Mouse (Mus musculus): ENCODE data around the gene Bhlhb9. TPM values are rescaled to one million over a fixed set of nuclear protein-coding genes. Genes with fewer than 3 reads are reported as not detected.
"Not testable (repeated sequence)": the region's sequence is repeated elsewhere in the genome, so short reads cannot be mapped to it uniquely, and the experiment has no call there.

Gene Bhlhb9
- 10 to 100 TPM; 69.0 to 72.4 TPM for total RNA-seq (2021)
- long read RNA-seq, experiment 1, transcript Bhlhb9-204 (5 exons, 2,812 nt): major isoform, 55 of 74 reads
- long read RNA-seq, experiment 1, partial matches to known transcripts: 4 of 74 reads
- long read RNA-seq, experiment 1, other reads (novel, unspliced or antisense): 12 of 74 reads
- long read RNA-seq, experiment 2, transcript Bhlhb9-201 (5 exons, 2,823 nt): minor isoform, 10 of 219 reads
- long read RNA-seq, experiment 2, transcript Bhlhb9-204 (5 exons, 2,812 nt): major isoform, 53 of 219 reads
- long read RNA-seq, experiment 2, partial matches to known transcripts: 59 of 219 reads
- long read RNA-seq, experiment 2, other reads (novel, unspliced or antisense): 97 of 219 reads

GRCm38 (mm10) chrX:135797212-135797644, at the start of gene Bhlhb9:
Gene Bhlhb9, plus strand, starts transcription at chrX:135797594.
- Histone ChIP-seq H3K4me3 (peak within 1 kb of the TSS; percentile 63), H3K27ac (peak within 1 kb of the TSS; percentile 88)
- peak; percentile 69 for TF ChIP-seq CTCF (conservative IDR thresholded peaks at IDR 0.05)
- peak; percentile 50 to 63 for DNase-seq (ENCODE audit: low spot score in 2 of 2)

- no peak overlapping the region for H3K27ac ChIP-seq
- H3K4me3 ChIP-seq: no peak overlapping the region
- peak; percentile 51 to 79 for DNase-seq (ENCODE audit: low spot score in 2 of 2)
- TF ChIP-seq CTCF (conservative IDR thresholded peaks at IDR 0.05): peak; percentile 88
Measured at GRCm38 (mm10) chrX:135752832-135753231, 44.6 kb upstream of the Bhlhb9 start.

GRCm38 (mm10) chrX:135761707-135762106, 35.7 kb upstream of the Bhlhb9 start:
- TF ChIP-seq CTCF (conservative IDR thresholded peaks at IDR 0.05): peak; percentile 77
- Histone ChIP-seq H3K4me3 (no peak overlapping the region), H3K27ac (no peak overlapping the region)
- peak in 1 of 2 experiments; percentile 15 for DNase-seq (ENCODE audit: low spot score in 2 of 2)

DNA sequence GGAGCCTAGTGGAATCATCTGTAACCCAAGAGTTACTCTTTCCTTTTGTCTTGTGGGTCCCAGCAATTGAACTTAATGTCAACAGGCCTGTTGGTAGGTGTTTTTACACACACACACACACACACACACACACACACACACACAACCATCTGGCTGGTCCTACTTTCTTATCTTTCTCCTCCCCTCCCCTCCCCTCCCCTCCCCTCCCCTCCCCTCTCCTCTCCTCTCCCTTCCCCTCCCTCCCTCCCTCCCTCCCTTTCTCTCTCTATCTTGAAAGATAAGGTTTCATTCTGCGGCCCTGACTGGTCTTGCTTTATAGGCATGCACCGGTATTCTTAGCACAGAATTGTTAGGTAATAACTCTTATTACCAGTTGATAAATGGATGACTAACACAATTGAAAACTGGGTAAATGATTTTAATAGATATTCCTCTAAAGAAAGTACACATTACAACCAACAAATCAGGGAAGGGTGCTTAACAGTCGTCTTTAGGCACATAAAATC, 29.3 kb upstream of the Bhlhb9 start:
- no peak for DNase-seq (ENCODE audit: low spot score in 2 of 2)
- H3K4me3 ChIP-seq: no peak overlapping the region
- no peak for TF ChIP-seq CTCF (conservative IDR thresholded peaks at IDR 0.05)
- H3K27ac ChIP-seq: no peak overlapping the region

- no peak for DNase-seq (ENCODE audit: low spot score in 2 of 2)
- Histone ChIP-seq H3K4me3 (no peak overlapping the region), H3K27ac (no peak overlapping the region)
- no peak for TF ChIP-seq CTCF (conservative IDR thresholded peaks at IDR 0.05)
Measured at GRCm38 (mm10) chrX:135768565-135768964, 28.8 kb upstream of the Bhlhb9 start.

GRCm38 (mm10) chrX:135791536-135791935, 5.9 kb upstream of the Bhlhb9 start:
- H3K27ac ChIP-seq: no peak overlapping the region
- TF ChIP-seq CTCF (conservative IDR thresholded peaks at IDR 0.05): no peak
- no peak for DNase-seq (ENCODE audit: low spot score in 2 of 2)
- H3K4me3 ChIP-seq: no peak overlapping the region

GRCm38 (mm10) chrX:135792326-135792725, 5.1 kb upstream of the Bhlhb9 start:
- DNase-seq (ENCODE audit: low spot score in 2 of 2): no peak
- H3K27ac ChIP-seq: no peak overlapping the region
- H3K4me3 ChIP-seq: no peak overlapping the region
- no peak for TF ChIP-seq CTCF (conservative IDR thresholded peaks at IDR 0.05)

- H3K27ac ChIP-seq: peak overlapping the region; percentile 88
- peak overlapping the region; percentile 63 for H3K4me3 ChIP-seq
- DNase-seq (ENCODE audit: low spot score in 2 of 2): peak; percentile 57 to 59
Measured at GRCm38 (mm10) chrX:135795591-135796304, 1.6 kb upstream of the Bhlhb9 start.

- Histone ChIP-seq H3K27ac (peak overlapping the region; percentile 88), H3K4me3 (peak overlapping the region; percentile 63)
- DNase-seq (ENCODE audit: low spot score in 2 of 2): not testable (repeated sequence)
Measured at GRCm38 (mm10) chrX:135796305-135797211, 836 bp upstream of the Bhlhb9 start.

DNA sequence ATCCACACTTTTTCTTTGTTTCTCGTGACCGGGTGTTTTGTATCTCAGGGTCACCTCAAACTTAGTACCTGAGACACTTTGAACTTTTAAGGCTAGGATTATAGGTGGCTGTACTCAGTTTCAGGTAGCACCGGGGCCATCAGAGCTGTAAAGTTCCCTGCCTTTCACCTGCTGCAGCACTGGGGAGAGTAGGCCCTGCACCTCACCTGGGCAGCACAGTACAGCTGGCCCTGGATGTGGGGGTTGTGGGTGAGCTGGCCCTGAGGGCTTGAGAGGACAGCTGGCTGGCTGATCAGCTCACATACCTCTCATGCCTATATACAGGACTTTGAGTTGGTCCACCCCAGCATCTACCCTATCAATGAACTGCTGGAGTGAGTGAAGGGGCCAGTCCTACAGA, 6.8 kb downstream of the Bhlhb9 start:
- no peak for DNase-seq (ENCODE audit: low spot score in 2 of 2)
- no peak overlapping the region for H3K4me3 ChIP-seq
- no peak for TF ChIP-seq CTCF (conservative IDR thresholded peaks at IDR 0.05)
- H3K27ac ChIP-seq: no peak overlapping the region

DNA sequence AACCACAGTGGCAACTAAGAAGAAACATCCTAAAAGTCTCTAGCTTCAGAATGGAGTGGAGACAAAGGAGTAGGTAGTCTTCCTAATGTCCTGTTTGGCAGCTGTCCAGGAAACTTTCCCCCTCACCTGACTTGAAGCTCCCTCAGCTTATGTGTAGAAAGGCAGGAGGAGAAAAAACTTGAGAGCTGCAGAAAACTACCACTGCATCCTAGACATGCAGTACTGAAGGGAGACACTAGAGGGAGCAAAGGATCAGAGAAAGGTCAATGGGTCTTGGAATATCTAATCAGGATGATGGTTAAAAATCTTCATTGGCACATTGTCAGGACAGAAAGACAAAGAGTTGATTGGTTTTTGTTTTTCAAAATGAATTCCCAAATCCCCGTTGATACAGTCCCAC, 8.4 kb downstream of the Bhlhb9 start:
- DNase-seq (ENCODE audit: low spot score in 2 of 2): peak in 1 of 2 experiments; percentile 64
- Histone ChIP-seq H3K27ac (no peak overlapping the region), H3K4me3 (no peak overlapping the region)
- TF ChIP-seq CTCF (conservative IDR thresholded peaks at IDR 0.05): peak; percentile 87

DNA sequence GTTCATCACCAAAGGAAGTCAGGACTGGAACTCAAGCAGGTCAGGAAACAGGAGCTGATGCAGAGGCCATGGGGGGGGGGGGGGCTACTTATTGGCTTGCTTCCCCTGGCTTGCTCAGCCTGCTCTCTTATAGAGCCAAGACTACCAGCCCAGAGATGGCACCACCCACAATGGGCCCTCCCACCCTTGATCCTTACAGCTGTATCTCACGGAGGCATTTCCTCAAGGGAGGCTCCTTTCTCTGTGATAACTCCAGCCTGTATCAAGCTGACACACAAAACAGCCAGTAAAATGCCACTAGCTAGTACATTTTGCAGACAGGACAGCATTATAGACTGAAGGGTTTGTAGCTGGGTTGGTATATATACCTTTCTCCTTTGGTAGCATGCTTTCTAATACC, 38.5 kb downstream of the Bhlhb9 start:
- DNase-seq (ENCODE audit: low spot score in 2 of 2); H3K4me3 ChIP-seq; H3K27ac ChIP-seq: not testable (repeated sequence)

DNA sequence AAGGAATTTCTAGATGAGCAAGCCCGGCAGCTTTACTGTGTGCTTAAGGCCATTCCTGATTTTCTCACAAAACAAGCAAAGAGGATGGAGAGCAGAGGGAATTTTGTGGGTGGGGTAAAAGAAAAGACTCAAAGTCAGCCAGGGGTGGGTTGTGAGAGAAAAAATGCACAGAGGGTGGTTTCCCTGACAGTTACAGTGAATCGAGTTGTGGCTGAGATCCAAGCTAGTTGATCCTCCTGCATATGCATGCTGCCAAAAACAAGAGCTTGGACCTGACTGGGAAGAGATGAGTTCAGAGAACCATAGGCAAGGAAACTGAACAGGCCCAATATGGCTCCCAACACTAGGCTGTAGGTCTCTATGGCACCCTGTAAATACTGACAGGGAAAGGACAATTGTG, 40.5 kb downstream of the Bhlhb9 start:
- no peak for DNase-seq (ENCODE audit: low spot score in 2 of 2)
- no peak for TF ChIP-seq CTCF (conservative IDR thresholded peaks at IDR 0.05)
- no peak overlapping the region for H3K4me3 ChIP-seq
- no peak overlapping the region for H3K27ac ChIP-seq

GRCm38 (mm10) chrX:135838521-135839360, 41.3 kb downstream of the Bhlhb9 start, which contains the start of gene Gprasp2:
Gene Gprasp2, plus strand, starts transcription at chrX:135839034.
- peak; percentile 66 to 69 for DNase-seq (ENCODE audit: low spot score in 2 of 2)
- peak within 1 kb of the TSS; percentile 82 for H3K27ac ChIP-seq
- peak within 1 kb of the TSS; percentile 62 for H3K4me3 ChIP-seq

Data from layer of hippocampus, adult 2 months (tissue).